Comparison of ENCODE assay signal across 17 mouse cellular contexts in the genomic region with DNA sequence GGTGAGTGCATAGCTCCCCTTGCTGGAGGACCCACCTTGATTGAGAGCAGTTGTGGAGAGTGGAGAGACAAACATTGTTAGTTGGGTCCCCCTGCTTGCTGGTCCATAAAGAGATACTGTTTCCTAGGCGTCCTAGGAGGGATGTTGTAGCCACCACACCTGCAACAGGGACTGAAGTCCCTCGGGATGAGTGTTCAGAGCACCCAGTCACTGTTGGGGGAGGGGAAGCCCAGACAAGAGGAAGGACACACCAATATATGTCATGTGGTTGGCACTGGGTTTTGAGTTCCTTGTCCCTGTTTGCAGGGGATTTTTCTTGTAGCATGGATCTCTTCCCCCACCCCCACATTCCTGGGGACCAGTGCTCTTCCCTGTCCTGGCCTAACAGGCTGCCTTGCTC.
"Had no signal": no experiment of that assay in that cellular context is flagged by ENCODE, and none has a peak within 500 bp of the region (broad histone marks: within the 10 kb centered on the region; RNA-seq: fewer than 3 reads in every experiment).

No protein-coding gene starts in this region.

- H3K27me3 ChIP-seq: liver, embryonic 13.5 days; liver, embryonic 15.5 days; lung, embryonic 15.5 days; midbrain, embryonic 13.5 days; midbrain, embryonic 15.5 days; neural tube, embryonic 12.5 days; stomach, embryonic 15.5 days had no signal

- DNase-seq: liver, embryonic 13.5 days; liver, postnatal 0 days; lung, adult 2 months; lung, postnatal 14 days; lung, postnatal 36 days; right cerebral cortex, postnatal 25 days; right cerebral cortex, postnatal 4 days; spleen, adult 18-20 months; thymus, adult 2 months; thymus, postnatal 25 days; thymus, postnatal 4 days had no signal

- H3K36me3 ChIP-seq: liver, embryonic 13.5 days; liver, embryonic 15.5 days; lung, embryonic 15.5 days; midbrain, embryonic 13.5 days; midbrain, embryonic 15.5 days; neural tube, embryonic 12.5 days; stomach, embryonic 15.5 days had no signal
